Comparison of ENCODE assay signal across 20 mouse cellular contexts in the genomic region with DNA sequence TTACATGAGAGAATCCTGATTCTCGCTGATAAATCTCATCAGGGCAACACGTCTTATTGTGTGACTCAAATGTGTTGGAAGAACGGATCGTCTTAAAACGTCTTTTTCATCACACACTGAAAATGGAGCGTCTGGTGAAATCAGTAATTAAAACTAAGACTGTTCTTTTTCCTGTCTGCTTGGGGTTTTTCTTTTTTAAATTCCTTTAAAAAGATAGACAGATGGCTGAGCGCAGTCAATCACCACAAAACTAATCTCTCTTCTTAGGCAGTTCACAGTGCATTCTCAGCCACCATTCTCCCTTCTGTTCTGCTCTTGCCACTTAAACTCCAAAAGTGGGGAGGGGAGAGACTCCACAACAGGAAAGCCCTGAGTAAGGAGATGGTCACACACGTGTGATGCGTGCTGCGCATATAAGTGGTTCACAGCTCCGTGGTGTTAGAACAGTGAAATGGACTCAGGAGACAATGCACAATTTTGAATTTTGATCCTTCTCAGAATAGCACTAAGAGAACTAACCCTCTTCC. TPM values are rescaled to one million over a fixed set of nuclear protein-coding genes. Genes with fewer than 3 reads are reported as not detected.
DNase-seq lines count a peak whose midpoint lies in the region; ATAC-seq and TF ChIP-seq lines count a peak whose summit lies in the region.
"Had no signal": no experiment of that assay in that cellular context is flagged by ENCODE, and none has a peak within 500 bp of the region (broad histone marks: within the 10 kb centered on the region; RNA-seq: fewer than 3 reads in every experiment).

No protein-coding gene starts in this region.

- TF ChIP-seq POLR2A in brain, embryonic 14.5 days (IDR thresholded peaks at IDR 0.05; ENCODE audit: borderline replicate concordance, extremely low read depth, insufficient read depth, insufficient read length, poor library complexity, severe bottlenecking) = no peak

- H3K36me3 ChIP-seq in limb, embryonic 10.5 days = peaks cover 6% of the 10 kb centered on the region
- H3K36me3 ChIP-seq: embryonic facial prominence, embryonic 13.5 days; heart, embryonic 13.5 days; hindbrain, embryonic 13.5 days; intestine, embryonic 15.5 days had no signal

- peaks cover 42% of the 10 kb centered on the region for H3K4me1 ChIP-seq in limb, embryonic 10.5 days

- no peaks in the 10 kb centered on the region for H3K9me3 ChIP-seq in limb, embryonic 10.5 days (replicated peaks)
- H3K9me3 ChIP-seq: embryonic facial prominence, embryonic 13.5 days; heart, embryonic 13.5 days; hindbrain, embryonic 13.5 days; intestine, embryonic 15.5 days had no signal

- H3K27me3 ChIP-seq in limb, embryonic 10.5 days (ENCODE audit: low read depth, poor library complexity, severe bottlenecking) = no peaks in the 10 kb centered on the region
- H3K27me3 ChIP-seq: embryonic facial prominence, embryonic 13.5 days; heart, embryonic 13.5 days; hindbrain, embryonic 13.5 days; intestine, embryonic 15.5 days had no signal

- TF ChIP-seq CTCF in brain, embryonic 14.5 days (IDR thresholded peaks at IDR 0.05; ENCODE audit: borderline replicate concordance, extremely low read depth, insufficient read depth, insufficient read length) = no peak

- ATAC-seq in frontal cortex, adult (ENCODE audit: low TSS enrichment) = no peak
- ATAC-seq: hindbrain, postnatal 0 days; intestine, embryonic 15.5 days had no signal

- no peak overlapping the region for H3K4me3 ChIP-seq in limb, embryonic 10.5 days
- H3K4me3 ChIP-seq: embryonic facial prominence, embryonic 13.5 days; heart, embryonic 13.5 days; hindbrain, embryonic 13.5 days; intestine, embryonic 15.5 days had no signal

- WGBS in limb, embryonic 10.5 days = 78% methylated on average over 11 of the region's 11 CpGs

- intact Hi-C loops in heart, postnatal 25 days (cut with DNase I) = no loop called here

- peak overlapping the region; percentile 53; the same call in 1 of the 2 replicates for H3K27ac ChIP-seq in limb, embryonic 10.5 days
- H3K27ac ChIP-seq: embryonic facial prominence, embryonic 13.5 days; heart, embryonic 13.5 days; hindbrain, embryonic 13.5 days; hindbrain, postnatal 0 days; intestine, embryonic 15.5 days had no signal

- peak; percentile 79 for DNase-seq in heart, adult 11 months
- no peak for DNase-seq in heart, postnatal 25 days (ENCODE audit: low spot score)
- DNase-seq in brain, adult 2 months (ENCODE audit: low read depth, low spot score) = peak; percentile 24
- DNase-seq in brain, embryonic 14.5 days (ENCODE audit: low read depth) = peak; percentile 81
- DNase-seq in limb, embryonic 10.5 days (ENCODE audit: low spot score) = no peak
- DNase-seq in left cerebral cortex, adult 18-20 months (ENCODE audit: low spot score in 2 of 2) = no peak
- DNase-seq: adrenal gland, adult 2 months; adrenal gland, postnatal 25 days; cerebellum, adult 18-20 months; cerebellum, adult 9-11 months; cerebellum, postnatal 36 days; gastrocnemius, postnatal 14 days; heart, postnatal 4 days; kidney, adult 18-20 months had no signal

RNA-seq across cellular contexts. Expression of a gene that starts 4.2 kb away (rescaled TPM):
- total RNA-seq in heart, postnatal 25 days (2021) = 1 to 10 TPM; 6.9 to 8.1 TPM
- 7.9 and 9.9 TPM in 2 replicates for polyA plus RNA-seq in brain, embryonic 14.5 days (2012; rRNA removed)
- polyA plus RNA-seq in limb, embryonic 10.5 days (2016; fragmentation: Nextera tagmentation; extraction: Ambion mirVana) = 4.6 and 7.2 TPM in 2 replicates
- 10 to 100 TPM; 17.6 to 19.3 TPM for total RNA-seq in left cerebral cortex, adult 18-20 months (2021)

Comparison
In these comparisons a context has a peak if more than half of its experiments do, and no peak if none do; other contexts are left out.
1. DNase-seq: peak in heart, adult 11 months (single experiment), brain, adult 2 months (single experiment) and brain, embryonic 14.5 days (single experiment); none in heart, postnatal 25 days (single experiment), limb, embryonic 10.5 days (single experiment) and left cerebral cortex, adult 18-20 months (0 of 2).